Mouse (Mus musculus) olfactory bulb, adult 2 months (tissue): ENCODE data around the gene Aebp2. TPM values are rescaled to one million over a fixed set of nuclear protein-coding genes. Genes with fewer than 3 reads are reported as not detected.

Experiments
- H3K27ac ChIP-seq: fragments of 200-500 bp; 2 replicates; pipeline ENCODE4 v1.5.1; 2012; ENCODE audit warnings: low read depth, low read length; ENCODE audit not compliant: insufficient read depth
- H3K4me1 ChIP-seq: fragments of 200-500 bp; 2 replicates; pipeline ENCODE4 v1.6.1; 2012; ENCODE audit warnings: low read length; ENCODE audit not compliant: control insufficient read depth, insufficient read depth
- H3K4me3 ChIP-seq: fragments of 200-500 bp; 2 replicates; pipeline ENCODE4 v1.5.1; 2012; ENCODE audit warnings: mild to moderate bottlenecking, low read depth, low read length, moderate library complexity; ENCODE audit not compliant: insufficient read depth
- CTCF ChIP-seq: fragments of 200-500 bp; IDR thresholded peaks from 2 replicates; pipeline ENCODE4 v1.5.1; 2012; ENCODE audit warnings: low read depth, mild to moderate bottlenecking, low read length, moderate library complexity; ENCODE audit not compliant: insufficient read depth
- POLR2A ChIP-seq: fragments of 200-500 bp; IDR thresholded peaks from 2 replicates; pipeline ENCODE4 v1.6.1; 2012; ENCODE audit warnings: mild to moderate bottlenecking, low read depth, low read length, moderate library complexity; ENCODE audit not compliant: insufficient read depth
- WGBS: fragments of 180-500 bp; shearing (Covaris S2); methylation state at CpG from one replicate; pipeline ENCODE4 v1.1.7; 2018; 5-methylcytosine and 5-hydroxymethylcytosine counted together
- polyA plus RNA-seq: library from polyadenylated mRNA; stranded (reverse); fragments of >200 nt; gene quantifications from 2 replicates; pipeline ENCODE4 v1.2.4, GENCODE M21; 2012; ENCODE audit warnings: low replicate concordance; ENCODE audit not compliant: missing spikeins, insufficient read depth, insufficient read length

Gene Aebp2
- polyA plus RNA-seq, 1 experiment, result not detected

- Histone ChIP-seq H3K27ac (no peak overlapping the region), H3K4me3 (no peak overlapping the region), H3K4me1 (no peaks in the 10 kb centered on the region)
- WGBS, result 93% methylated on average over 1 of the region's 1 CpGs
- TF ChIP-seq CTCF (no peak), POLR2A (no peak)
These were observed 76.1 kb downstream of the Aebp2 start for GRCm38 (mm10) chr6:140698596-140698995.

GRCm38 (mm10) chr6:140701259-140701658 lies 78.8 kb downstream of the Aebp2 start:
- Histone ChIP-seq H3K27ac (no peak overlapping the region), H3K4me3 (no peak overlapping the region), H3K4me1 (no peaks in the 10 kb centered on the region)
- TF ChIP-seq CTCF (no peak), POLR2A (no peak)
- WGBS, result 88% methylated on average over 6 of the region's 6 CpGs

DNA sequence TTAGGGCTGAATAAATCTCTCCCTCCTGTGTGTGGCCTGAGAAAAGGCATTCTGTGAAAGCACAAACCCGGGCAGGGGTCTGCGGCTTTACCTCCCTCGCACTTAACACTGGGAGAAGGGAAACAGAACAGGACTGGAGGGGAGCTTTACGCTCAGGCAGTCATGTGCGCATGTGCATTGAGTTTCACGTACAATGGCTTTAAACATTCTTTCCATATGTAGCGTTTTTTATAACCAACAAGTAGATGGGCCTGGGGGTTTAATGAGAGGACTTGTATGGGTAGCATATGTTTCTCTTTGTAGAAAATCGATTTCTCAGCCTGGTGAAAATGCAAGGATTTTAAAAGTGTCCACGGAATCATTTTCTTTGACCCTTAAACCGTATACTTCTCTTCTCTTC lies 82.7 kb downstream of the Aebp2 start:
- WGBS, result 90% methylated on average over 10 of the region's 10 CpGs
- Histone ChIP-seq H3K4me1 (no peaks in the 10 kb centered on the region), H3K4me3 (no peak overlapping the region), H3K27ac (no peak overlapping the region)
- TF ChIP-seq POLR2A (no peak), CTCF (no peak)

DNA sequence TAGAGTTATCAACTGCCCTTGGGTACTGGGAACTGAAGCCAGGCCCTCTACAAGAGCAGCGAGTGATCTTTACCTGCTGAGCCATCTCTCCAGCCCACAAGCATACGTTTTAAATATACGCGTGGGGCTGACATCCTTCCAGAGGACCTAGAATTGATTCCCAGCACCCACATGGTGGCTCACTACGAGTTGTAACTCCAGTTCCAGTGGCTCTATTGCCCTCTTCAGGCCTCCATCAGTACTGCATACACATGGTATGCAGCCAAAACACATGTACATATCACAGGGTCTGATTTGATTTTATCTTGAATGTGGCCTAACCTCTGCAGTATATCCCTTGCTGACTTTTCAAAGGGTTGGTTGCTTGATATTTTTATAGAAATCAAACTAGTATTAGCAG lies 83.6 kb downstream of the Aebp2 start:
- WGBS, result 95% methylated on average over 5 of the region's 5 CpGs
- no peak overlapping the region for H3K4me3 ChIP-seq
- no peak for TF ChIP-seq CTCF
- TF ChIP-seq POLR2A, result no peak
- H3K4me1 ChIP-seq, result no peaks in the 10 kb centered on the region
- H3K27ac ChIP-seq, result no peak overlapping the region

- Histone ChIP-seq H3K4me1 (no peaks in the 10 kb centered on the region), H3K27ac (no peak overlapping the region), H3K4me3 (no peak overlapping the region)
- WGBS, result 82% methylated on average over 10 of the region's 10 CpGs
- TF ChIP-seq CTCF (no peak), POLR2A (no peak)
These were observed 85.6 kb downstream of the Aebp2 start for GRCm38 (mm10) chr6:140708059-140708458.

GRCm38 (mm10) chr6:140709415-140710107 lies 87.1 kb downstream of the Aebp2 start:
- TF ChIP-seq CTCF, result no peak
- no peak for TF ChIP-seq POLR2A
- WGBS, result 91% methylated on average over 6 of the region's 6 CpGs
- Histone ChIP-seq H3K4me3 (no peak overlapping the region), H3K27ac (no peak overlapping the region), H3K4me1 (no peaks in the 10 kb centered on the region)

DNA sequence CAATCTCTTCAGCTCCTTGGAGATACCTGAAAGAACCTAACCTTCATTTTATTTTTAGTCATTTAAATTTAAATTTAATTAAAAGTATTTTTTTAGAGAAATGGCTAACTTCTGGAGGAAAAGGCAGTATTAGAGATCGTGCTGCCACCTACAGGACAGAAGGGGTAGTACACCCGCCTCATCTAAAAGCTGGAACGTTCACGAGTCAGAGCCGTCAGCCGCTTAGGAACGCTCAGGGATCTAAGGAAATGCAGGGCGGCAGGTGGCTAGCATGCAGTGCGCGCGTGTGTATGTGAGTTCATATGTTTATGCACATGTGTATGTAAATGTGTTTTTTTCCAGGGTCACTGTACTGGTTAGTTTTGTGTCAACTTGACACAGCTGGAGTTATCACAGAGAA lies 90.3 kb downstream of the Aebp2 start:
- Histone ChIP-seq H3K27ac (no peak overlapping the region), H3K4me3 (no peak overlapping the region), H3K4me1 (no peaks in the 10 kb centered on the region)
- TF ChIP-seq CTCF, result peak; percentile 27; the same call in 1 of the 2 replicates
- no peak for TF ChIP-seq POLR2A
- 5% methylated on average over 11 of the region's 11 CpGs for WGBS

DNA sequence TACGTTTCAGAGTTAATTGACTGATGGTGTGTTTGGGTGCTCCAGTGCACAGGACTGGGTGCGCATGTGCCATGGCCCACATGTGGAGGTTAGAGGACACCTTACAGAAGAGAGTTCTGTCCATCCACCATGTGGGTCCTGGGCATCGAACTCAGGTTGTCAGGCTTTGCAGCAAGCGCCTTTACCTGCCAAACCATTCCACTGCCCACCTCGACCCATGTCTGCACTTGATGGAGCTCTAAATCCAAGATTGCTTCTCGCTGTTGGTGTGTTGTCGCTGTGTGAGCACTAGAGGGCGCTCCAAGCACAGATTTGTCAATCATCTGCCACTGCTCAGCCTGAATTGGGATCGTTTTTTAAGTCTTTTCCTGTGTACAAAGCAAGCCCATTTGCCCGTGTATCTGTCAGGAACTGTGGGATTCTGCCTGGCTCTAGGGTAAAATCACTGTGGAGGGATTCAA lies 92.5 kb downstream of the Aebp2 start:
- H3K27ac ChIP-seq, result no peak overlapping the region
- no peaks in the 10 kb centered on the region for H3K4me1 ChIP-seq
- TF ChIP-seq CTCF, result peak; percentile 74
- no peak for TF ChIP-seq POLR2A
- WGBS, result 27% methylated on average over 10 of the region's 10 CpGs
- H3K4me3 ChIP-seq, result no peak overlapping the region

- Histone ChIP-seq H3K27ac (no peak overlapping the region), H3K4me3 (no peak overlapping the region), H3K4me1 (no peaks in the 10 kb centered on the region)
- no peak for TF ChIP-seq POLR2A
- 90% methylated on average over 10 of the region's 10 CpGs for WGBS
These were observed 99.6 kb downstream of the Aebp2 start for GRCm38 (mm10) chr6:140722058-140722457.

Other genes with a start within 250 kb of the Aebp2 start
- gene Plekha5, start 198.6 kb upstream of the Aebp2 start, polyA plus RNA-seq, result not detected in 2 replicates
- gene Gm11077, start 106.6 kb downstream of the Aebp2 start, polyA plus RNA-seq, result not detected in 2 replicates